Mouse (Mus musculus): ENCODE results near the gene 4930572O03Rik. TPM values are rescaled to one million over a fixed set of nuclear protein-coding genes. Genes with fewer than 3 reads are reported as not detected.
"Not testable (repeated sequence)": the region's sequence is repeated elsewhere in the genome, so short reads cannot be mapped to it uniquely, and the experiment has no call there.

Gene 4930572O03Rik
- polyA plus RNA-seq, 1 experiment from 2014 or later = not detected

DNA sequence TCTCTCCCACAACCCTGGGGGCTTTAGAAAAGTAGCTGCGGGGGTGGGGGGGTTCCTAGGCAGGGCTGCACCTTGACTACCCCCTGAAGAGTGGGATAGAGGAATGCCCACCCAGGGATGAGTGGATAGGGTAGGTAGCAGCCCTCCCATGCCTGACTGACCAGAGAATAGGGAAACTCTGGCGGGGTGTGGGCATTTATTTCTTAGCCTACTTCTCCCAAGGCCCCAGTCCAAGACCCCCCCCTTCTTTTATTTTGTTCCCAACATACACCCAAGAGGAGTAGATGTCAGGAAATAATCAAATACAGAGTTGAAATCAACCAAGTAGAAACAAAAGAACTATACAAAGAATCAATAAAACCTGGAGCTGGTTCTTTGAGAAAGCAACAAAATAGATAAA is 19.2 kb downstream of the 4930572O03Rik start:
- H3K9ac ChIP-seq (ENCODE audit: low read depth, low read length); H3K4me2 ChIP-seq (ENCODE audit: low read length); ATAC-seq; H3K4me3 ChIP-seq (ENCODE audit: low read depth, low read length); H3K36me3 ChIP-seq (ENCODE audit: control insufficient read depth, insufficient read depth, low read length); H3K4me1 ChIP-seq (ENCODE audit: control insufficient read depth, insufficient read depth, low read length); H3K27ac ChIP-seq (ENCODE audit: low read length); H3K9me3 ChIP-seq (replicated peaks; ENCODE audit: control insufficient read depth, low read length, poor library complexity, severe bottlenecking); H3K27me3 ChIP-seq (ENCODE audit: control insufficient read depth, insufficient read depth, low read depth, low read length): not testable (repeated sequence)
- 68% methylated on average over 2 of the region's 2 CpGs for WGBS

DNA sequence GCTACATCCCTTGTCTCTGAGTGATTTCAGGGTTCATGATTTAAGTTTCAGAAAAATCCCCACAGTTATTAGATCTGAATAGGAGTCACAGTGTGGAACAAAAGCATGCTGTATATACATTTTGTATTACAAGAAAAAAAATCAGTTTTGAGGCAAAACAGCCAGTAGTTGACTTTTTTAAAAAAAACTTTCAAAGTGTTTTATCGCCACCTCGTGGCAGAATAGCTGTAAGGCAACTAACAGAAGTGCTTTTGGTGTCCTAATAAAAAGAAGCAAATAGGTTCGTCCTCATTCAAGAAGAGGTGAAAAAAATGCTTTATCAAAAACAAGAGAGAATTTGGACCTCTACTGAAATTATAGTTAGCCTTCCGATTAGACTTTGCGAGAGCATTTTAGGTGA is 26.8 kb downstream of the 4930572O03Rik start:
- not testable (repeated sequence) for H3K36me3 ChIP-seq (ENCODE audit: control insufficient read depth, insufficient read depth, low read length); H3K9me3 ChIP-seq (replicated peaks; ENCODE audit: control insufficient read depth, low read length, poor library complexity, severe bottlenecking); H3K9ac ChIP-seq (ENCODE audit: low read depth, low read length); ATAC-seq; H3K27me3 ChIP-seq (ENCODE audit: control insufficient read depth, insufficient read depth, low read depth, low read length); H3K27ac ChIP-seq (ENCODE audit: low read length); H3K4me3 ChIP-seq (ENCODE audit: low read depth, low read length); H3K4me1 ChIP-seq (ENCODE audit: control insufficient read depth, insufficient read depth, low read length); H3K4me2 ChIP-seq (ENCODE audit: low read length)
- WGBS = 37% methylated on average over 5 of the region's 5 CpGs

DNA sequence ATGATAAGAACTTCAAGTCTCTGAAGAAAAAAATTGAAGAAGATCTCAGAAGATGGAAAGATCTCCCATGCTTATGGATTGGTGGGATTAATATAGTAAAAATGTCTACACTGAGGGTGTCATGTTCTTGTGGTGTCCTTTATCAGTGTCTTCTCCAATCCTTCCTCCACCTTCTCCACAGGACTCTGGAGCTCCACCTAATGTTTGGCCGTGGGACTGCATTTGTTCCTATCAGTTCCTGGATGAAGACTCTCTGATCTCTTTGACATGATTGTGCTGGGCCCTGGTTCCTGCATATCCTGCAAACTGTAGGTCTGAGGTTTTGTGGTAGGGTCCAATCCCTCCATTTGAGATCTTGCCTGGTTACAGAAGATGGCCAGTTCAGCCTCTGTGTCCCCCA is 28.7 kb downstream of the 4930572O03Rik start:
- 32% methylated on average over 1 of the region's 1 CpGs for WGBS
- not testable (repeated sequence) for H3K27ac ChIP-seq (ENCODE audit: low read length); H3K9ac ChIP-seq (ENCODE audit: low read depth, low read length); H3K9me3 ChIP-seq (replicated peaks; ENCODE audit: control insufficient read depth, low read length, poor library complexity, severe bottlenecking); H3K4me3 ChIP-seq (ENCODE audit: low read depth, low read length); H3K4me1 ChIP-seq (ENCODE audit: control insufficient read depth, insufficient read depth, low read length); H3K27me3 ChIP-seq (ENCODE audit: control insufficient read depth, insufficient read depth, low read depth, low read length); H3K36me3 ChIP-seq (ENCODE audit: control insufficient read depth, insufficient read depth, low read length); ATAC-seq; H3K4me2 ChIP-seq (ENCODE audit: low read length)

DNA sequence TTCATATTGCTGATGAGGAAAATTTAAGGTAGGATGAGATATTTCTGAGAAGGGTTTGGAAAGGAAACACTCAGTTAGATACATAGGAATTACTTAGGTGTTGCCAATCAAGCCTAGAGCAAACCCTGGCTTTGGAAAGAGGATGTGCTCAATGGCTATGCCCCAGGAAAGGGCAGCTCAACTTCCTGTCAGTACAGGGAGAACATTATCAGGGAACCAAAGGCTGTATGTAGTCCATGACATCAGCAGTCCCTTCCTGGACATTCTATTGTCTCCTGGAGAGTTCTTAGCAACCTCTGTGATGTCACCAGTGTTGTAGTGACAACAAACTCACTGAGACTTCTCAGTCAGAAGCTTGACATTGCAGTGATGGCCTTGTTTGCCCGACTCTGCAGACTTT is 38.1 kb downstream of the 4930572O03Rik start, which contains the start of gene Speer4d:
TSS of gene Speer4d (plus strand) at position 301 of the 400 bp plus-strand sequence.
- not testable (repeated sequence) for H3K9me3 ChIP-seq (replicated peaks; ENCODE audit: control insufficient read depth, low read length, poor library complexity, severe bottlenecking); H3K4me2 ChIP-seq (ENCODE audit: low read length); H3K36me3 ChIP-seq (ENCODE audit: control insufficient read depth, insufficient read depth, low read length); ATAC-seq; H3K4me1 ChIP-seq (ENCODE audit: control insufficient read depth, insufficient read depth, low read length); H3K27me3 ChIP-seq (ENCODE audit: control insufficient read depth, insufficient read depth, low read depth, low read length); H3K4me3 ChIP-seq (ENCODE audit: low read depth, low read length); H3K9ac ChIP-seq (ENCODE audit: low read depth, low read length); H3K27ac ChIP-seq (ENCODE audit: low read length)
- WGBS = 56% methylated on average over 1 of the region's 1 CpGs

DNA sequence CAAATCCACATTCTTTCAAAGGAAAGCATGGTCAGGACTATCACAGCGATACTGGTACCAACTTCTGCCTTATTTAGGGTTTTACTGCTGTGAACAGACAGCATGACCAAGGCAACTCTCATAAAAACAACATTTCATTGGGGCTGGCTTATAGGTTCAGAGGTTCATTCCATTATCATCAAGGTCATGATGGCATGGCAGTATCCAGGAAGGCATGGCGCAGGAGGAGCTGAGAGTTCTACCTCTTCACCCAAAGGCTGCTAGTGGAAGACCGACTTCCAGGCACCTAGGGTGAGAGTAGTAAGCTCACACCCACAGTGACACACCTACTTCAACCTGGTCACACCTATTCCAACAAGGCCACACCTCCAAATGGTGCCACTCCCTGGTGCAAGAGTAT is 40.7 kb downstream of the 4930572O03Rik start:
- WGBS = 73% methylated on average over 3 of the region's 3 CpGs
- not testable (repeated sequence) for H3K4me2 ChIP-seq (ENCODE audit: low read length); H3K27me3 ChIP-seq (ENCODE audit: control insufficient read depth, insufficient read depth, low read depth, low read length); H3K36me3 ChIP-seq (ENCODE audit: control insufficient read depth, insufficient read depth, low read length); H3K4me1 ChIP-seq (ENCODE audit: control insufficient read depth, insufficient read depth, low read length); H3K9ac ChIP-seq (ENCODE audit: low read depth, low read length); ATAC-seq; H3K4me3 ChIP-seq (ENCODE audit: low read depth, low read length); H3K27ac ChIP-seq (ENCODE audit: low read length); H3K9me3 ChIP-seq (replicated peaks; ENCODE audit: control insufficient read depth, low read length, poor library complexity, severe bottlenecking)

DNA sequence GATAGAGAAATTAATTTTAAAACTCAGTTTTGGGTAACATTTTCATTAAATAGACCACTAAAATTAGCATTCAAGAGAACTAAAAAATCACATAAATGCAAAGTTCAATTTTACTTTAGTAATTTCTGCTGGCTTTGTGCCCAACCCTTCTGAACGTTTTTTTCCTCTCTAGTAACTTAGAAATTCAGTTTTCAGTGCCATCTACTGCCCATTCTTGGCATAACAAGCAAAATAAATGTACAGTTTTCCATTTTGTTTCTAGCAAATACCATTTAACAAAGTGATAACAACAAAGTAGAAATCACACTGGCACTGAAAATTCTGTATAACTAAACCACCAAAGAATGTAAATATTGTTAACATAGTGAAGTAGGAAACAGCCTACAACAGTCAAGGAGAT is 46.2 kb downstream of the 4930572O03Rik start:
- H3K36me3 ChIP-seq (ENCODE audit: control insufficient read depth, insufficient read depth, low read length); H3K9me3 ChIP-seq (replicated peaks; ENCODE audit: control insufficient read depth, low read length, poor library complexity, severe bottlenecking); ATAC-seq; H3K4me1 ChIP-seq (ENCODE audit: control insufficient read depth, insufficient read depth, low read length); H3K27me3 ChIP-seq (ENCODE audit: control insufficient read depth, insufficient read depth, low read depth, low read length); H3K4me2 ChIP-seq (ENCODE audit: low read length); H3K9ac ChIP-seq (ENCODE audit: low read depth, low read length); H3K4me3 ChIP-seq (ENCODE audit: low read depth, low read length); H3K27ac ChIP-seq (ENCODE audit: low read length): not testable (repeated sequence)
- WGBS = 7% methylated on average over 1 of the region's 1 CpGs

DNA sequence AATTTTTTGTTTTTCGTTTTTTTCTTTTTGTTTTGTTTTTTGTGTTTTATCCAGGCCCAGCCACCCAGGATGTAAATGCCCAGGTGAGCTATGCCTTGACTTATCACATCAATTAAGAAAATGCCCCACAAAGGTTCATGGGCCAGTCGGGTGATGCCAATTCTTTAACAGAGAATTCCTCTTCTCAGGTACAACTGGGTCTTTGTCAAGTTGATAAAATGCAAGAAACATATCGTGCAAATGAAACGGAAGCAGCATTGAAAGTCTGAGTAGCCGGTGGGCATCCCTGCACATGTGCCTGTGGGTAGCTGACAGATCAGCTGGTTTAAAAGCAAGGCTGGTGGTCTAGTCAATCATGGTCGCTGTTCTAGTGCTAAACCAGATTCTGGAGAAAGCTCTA is 50.2 kb downstream of the 4930572O03Rik start:
- 67% methylated on average over 6 of the region's 6 CpGs for WGBS
- H3K4me3 ChIP-seq (ENCODE audit: low read depth, low read length); H3K9ac ChIP-seq (ENCODE audit: low read depth, low read length); H3K4me1 ChIP-seq (ENCODE audit: control insufficient read depth, insufficient read depth, low read length); H3K36me3 ChIP-seq (ENCODE audit: control insufficient read depth, insufficient read depth, low read length); H3K27me3 ChIP-seq (ENCODE audit: control insufficient read depth, insufficient read depth, low read depth, low read length); H3K4me2 ChIP-seq (ENCODE audit: low read length); H3K9me3 ChIP-seq (replicated peaks; ENCODE audit: control insufficient read depth, low read length, poor library complexity, severe bottlenecking); ATAC-seq; H3K27ac ChIP-seq (ENCODE audit: low read length): not testable (repeated sequence)

DNA sequence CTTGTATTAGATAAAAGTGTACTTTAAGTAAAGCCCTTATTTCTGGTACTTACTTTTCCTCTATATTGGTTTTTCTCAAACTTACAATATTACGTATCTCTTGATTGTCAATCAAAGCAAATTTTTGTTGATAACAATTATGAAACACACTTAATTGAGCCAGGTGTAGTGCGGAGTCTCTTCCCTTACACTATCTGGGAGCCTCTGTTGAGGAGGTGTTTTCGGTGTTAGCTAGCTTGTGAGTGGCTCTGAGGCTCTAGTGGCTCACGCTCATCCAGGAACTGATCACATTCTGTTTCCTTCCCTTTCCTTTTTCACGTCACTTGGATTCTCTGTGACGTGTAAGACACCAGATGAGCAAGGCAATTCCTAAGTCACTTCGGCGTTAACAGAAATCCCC is 53.3 kb downstream of the 4930572O03Rik start:
- not testable (repeated sequence) for H3K27me3 ChIP-seq (ENCODE audit: control insufficient read depth, insufficient read depth, low read depth, low read length); H3K36me3 ChIP-seq (ENCODE audit: control insufficient read depth, insufficient read depth, low read length); H3K27ac ChIP-seq (ENCODE audit: low read length); H3K4me1 ChIP-seq (ENCODE audit: control insufficient read depth, insufficient read depth, low read length); H3K9ac ChIP-seq (ENCODE audit: low read depth, low read length); ATAC-seq; H3K4me3 ChIP-seq (ENCODE audit: low read depth, low read length); H3K4me2 ChIP-seq (ENCODE audit: low read length)
- peaks cover 21% of the 10 kb centered on the region for H3K9me3 ChIP-seq (replicated peaks; ENCODE audit: control insufficient read depth, low read length, poor library complexity, severe bottlenecking)
- whole genome bisulfite sequencing = 75% methylated on average over 8 of the region's 8 CpGs

DNA sequence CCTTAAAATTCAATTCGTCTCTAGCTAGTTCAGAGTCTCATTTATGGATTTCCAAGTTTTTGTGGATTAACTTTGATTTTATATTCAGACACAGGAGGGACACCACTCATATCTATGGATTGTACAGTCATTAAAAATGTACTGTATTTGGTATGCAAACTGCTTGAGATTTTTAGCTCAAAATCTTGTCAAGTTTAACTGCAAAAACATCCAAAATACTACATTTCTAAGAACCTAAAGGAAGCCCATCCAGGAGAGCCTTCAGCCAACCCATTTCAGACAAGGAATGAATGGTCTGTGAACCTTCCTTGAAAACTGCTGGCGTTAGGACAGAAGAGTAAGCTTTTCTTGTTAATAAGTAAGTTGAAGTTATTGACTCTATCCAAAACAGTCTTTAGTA is 53.9 kb downstream of the 4930572O03Rik start:
- H3K4me3 ChIP-seq (ENCODE audit: low read depth, low read length); H3K9ac ChIP-seq (ENCODE audit: low read depth, low read length); H3K4me1 ChIP-seq (ENCODE audit: control insufficient read depth, insufficient read depth, low read length); H3K27ac ChIP-seq (ENCODE audit: low read length); H3K4me2 ChIP-seq (ENCODE audit: low read length); H3K36me3 ChIP-seq (ENCODE audit: control insufficient read depth, insufficient read depth, low read length); ATAC-seq; H3K27me3 ChIP-seq (ENCODE audit: control insufficient read depth, insufficient read depth, low read depth, low read length): not testable (repeated sequence)
- H3K9me3 ChIP-seq (replicated peaks; ENCODE audit: control insufficient read depth, low read length, poor library complexity, severe bottlenecking) = peaks cover 23% of the 10 kb centered on the region
- WGBS = 55% methylated on average over 2 of the region's 2 CpGs
